Mouse (Mus musculus) midbrain, embryonic 12.5 days (tissue): ENCODE measurements around the gene Dot1l. TPM values are rescaled to one million over a fixed set of nuclear protein-coding genes. Genes with fewer than 3 reads are reported as not detected.

Experiments
- ATAC-seq: fragments of 200-750 bp; cut with Nextera tagmentation; 2 replicates; pipeline ENCODE4 v1.8.0; 2017; ENCODE audit warnings: low read depth, moderate TSS enrichment, moderate library complexity; ENCODE audit not compliant: low FRiP score
- H3K27ac ChIP-seq: fragments of 300-500 bp; sonication (generic); replicated peaks from 2 replicates; pipeline ENCODE4 v1.5.1; 2016; ENCODE audit warnings: mild to moderate bottlenecking
- H3K27me3 ChIP-seq: fragments of 300-500 bp; sonication (generic); 2 replicates; pipeline ENCODE4 v1.6.1; 2016; ENCODE audit warnings: mild to moderate bottlenecking
- H3K36me3 ChIP-seq: fragments of 300-500 bp; sonication (generic); 2 replicates; pipeline ENCODE4 v1.6.1; 2016
- H3K4me1 ChIP-seq: fragments of 300-500 bp; sonication (generic); 2 replicates; pipeline ENCODE4 v1.6.1; 2016
- H3K4me2 ChIP-seq: fragments of 300-500 bp; sonication (generic); replicated peaks from 2 replicates; pipeline ENCODE4 v1.6.1; 2016; ENCODE audit warnings: mild to moderate bottlenecking, moderate library complexity
- H3K4me3 ChIP-seq: fragments of 300-500 bp; sonication (generic); 2 replicates; pipeline ENCODE4 v1.5.1; 2016; ENCODE audit warnings: mild to moderate bottlenecking
- H3K9ac ChIP-seq: fragments of 300-500 bp; sonication (generic); replicated peaks from 2 replicates; pipeline ENCODE4 v1.6.1; 2016; ENCODE audit warnings: mild to moderate bottlenecking, moderate library complexity
- H3K9me3 ChIP-seq: fragments of 300-500 bp; sonication (generic); 2 replicates; pipeline ENCODE4 v1.6.1; 2016; ENCODE audit warnings: mild to moderate bottlenecking
- WGBS: fragments of 180-500 bp; shearing (Covaris S2); methylation state at CpG from one replicate; pipeline ENCODE4 v1.1.7; 2016; 5-methylcytosine and 5-hydroxymethylcytosine counted together
- polyA plus RNA-seq: library from polyadenylated mRNA; unstranded; fragments of >200 nt; fragmentation: Nextera tagmentation; extraction: Ambion mirVana; gene quantifications from 2 replicates; pipeline ENCODE4 v1.2.1, GENCODE M21; 2016

Dot1l gene
- polyA plus RNA-seq, 1 experiment from 2014 or later = 26.9 TPM

DNA sequence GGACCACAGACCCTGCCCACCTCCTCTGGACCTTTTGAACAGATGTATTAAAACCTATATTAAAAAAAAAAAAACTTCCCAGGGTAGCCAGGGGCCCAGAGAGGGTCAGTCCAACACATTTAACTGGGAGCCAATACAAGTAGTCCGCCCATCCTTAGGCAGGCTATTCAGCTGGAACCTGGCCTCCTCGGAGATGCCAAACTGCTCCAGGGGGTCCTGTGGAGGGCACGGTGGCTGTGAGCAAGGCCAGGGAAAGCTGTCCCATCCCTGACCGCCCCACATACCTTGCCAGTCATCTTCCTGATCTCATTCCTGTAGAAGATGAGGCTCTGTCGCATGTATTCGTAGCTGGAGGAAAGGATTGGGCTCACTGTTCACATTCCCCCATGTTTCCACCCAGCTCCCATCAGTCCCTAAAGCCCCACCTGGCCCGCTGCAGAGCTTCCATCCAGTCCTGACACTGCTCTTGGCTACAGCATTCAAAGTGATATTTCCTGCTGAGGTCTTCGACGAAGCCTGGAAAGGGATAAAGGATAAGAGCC lies 41.4 kb downstream of the Dot1l start:
- H3K36me3 ChIP-seq = peaks cover 58% of the 10 kb centered on the region
- peak overlapping the region; percentile 88 for H3K4me3 ChIP-seq
- peak overlapping the region; percentile 94 for H3K9ac ChIP-seq
- peaks cover 29% of the 10 kb centered on the region for H3K4me1 ChIP-seq
- H3K27ac ChIP-seq = no peak overlapping the region
- no peaks in the 10 kb centered on the region for H3K27me3 ChIP-seq
- H3K4me2 ChIP-seq = peak overlapping the region; percentile 76
- no peak for ATAC-seq
- H3K9me3 ChIP-seq = no peaks in the 10 kb centered on the region
- WGBS = 90% methylated on average over 9 of the region's 9 CpGs

DNA sequence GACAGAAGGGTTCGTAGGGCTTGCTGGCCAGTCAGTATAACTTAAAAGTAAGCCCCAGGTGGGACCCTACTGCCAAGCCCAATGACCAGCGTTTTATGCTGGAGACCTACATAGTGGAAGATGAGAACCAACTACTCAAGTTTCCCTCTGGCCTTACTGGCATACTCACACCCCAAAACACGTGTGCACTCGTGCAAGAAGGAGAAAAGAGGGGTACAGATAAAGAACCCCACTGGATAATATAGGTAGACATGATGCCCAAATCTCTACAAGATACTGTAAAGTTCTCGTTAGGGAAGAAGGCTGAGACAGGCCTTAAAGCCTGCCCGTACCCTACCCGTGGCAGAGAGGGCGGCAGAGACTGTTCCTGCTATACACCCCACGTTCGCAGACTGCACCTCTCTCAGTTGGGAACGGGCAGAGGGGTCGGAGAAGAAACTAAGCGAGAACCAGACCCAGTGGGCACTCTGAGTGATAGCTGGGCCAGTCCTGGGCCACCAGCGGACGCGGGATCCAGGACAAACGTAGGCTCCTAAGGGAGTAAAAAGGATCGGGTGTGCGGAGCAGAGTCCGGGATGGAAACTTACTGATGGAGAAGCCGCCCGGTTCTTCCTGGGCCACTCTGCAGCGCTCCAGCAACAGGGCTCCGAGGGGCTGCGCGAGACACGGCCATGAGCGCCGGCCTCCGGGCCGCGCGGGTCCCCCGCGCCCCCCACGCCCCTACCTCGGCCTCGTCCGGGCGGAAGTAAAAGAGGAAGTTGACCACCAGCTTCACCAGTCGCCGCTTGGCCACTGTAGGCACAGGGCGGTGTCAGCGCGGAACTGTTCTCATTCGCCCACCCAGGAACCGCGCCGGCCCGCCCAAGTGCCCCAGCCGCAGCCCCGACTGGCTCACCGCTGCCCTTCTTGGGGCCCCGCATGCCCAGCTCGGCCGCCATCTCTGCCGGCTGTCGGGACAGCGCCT lies 42.5 kb downstream of the Dot1l start:
- peak; percentile 67 for ATAC-seq
- Histone ChIP-seq H3K4me3 (peak overlapping the region; percentile 88), H3K4me2 (peak overlapping the region; percentile 76), H3K36me3 (peaks cover 58% of the 10 kb centered on the region), H3K27ac (peak overlapping the region; percentile 94), H3K9ac (peak overlapping the region; percentile 94), H3K4me1 (peaks cover 29% of the 10 kb centered on the region), H3K9me3 (no peaks in the 10 kb centered on the region), H3K27me3 (no peaks in the 10 kb centered on the region)
- WGBS = 4% methylated on average over 58 of the region's 59 CpGs

DNA sequence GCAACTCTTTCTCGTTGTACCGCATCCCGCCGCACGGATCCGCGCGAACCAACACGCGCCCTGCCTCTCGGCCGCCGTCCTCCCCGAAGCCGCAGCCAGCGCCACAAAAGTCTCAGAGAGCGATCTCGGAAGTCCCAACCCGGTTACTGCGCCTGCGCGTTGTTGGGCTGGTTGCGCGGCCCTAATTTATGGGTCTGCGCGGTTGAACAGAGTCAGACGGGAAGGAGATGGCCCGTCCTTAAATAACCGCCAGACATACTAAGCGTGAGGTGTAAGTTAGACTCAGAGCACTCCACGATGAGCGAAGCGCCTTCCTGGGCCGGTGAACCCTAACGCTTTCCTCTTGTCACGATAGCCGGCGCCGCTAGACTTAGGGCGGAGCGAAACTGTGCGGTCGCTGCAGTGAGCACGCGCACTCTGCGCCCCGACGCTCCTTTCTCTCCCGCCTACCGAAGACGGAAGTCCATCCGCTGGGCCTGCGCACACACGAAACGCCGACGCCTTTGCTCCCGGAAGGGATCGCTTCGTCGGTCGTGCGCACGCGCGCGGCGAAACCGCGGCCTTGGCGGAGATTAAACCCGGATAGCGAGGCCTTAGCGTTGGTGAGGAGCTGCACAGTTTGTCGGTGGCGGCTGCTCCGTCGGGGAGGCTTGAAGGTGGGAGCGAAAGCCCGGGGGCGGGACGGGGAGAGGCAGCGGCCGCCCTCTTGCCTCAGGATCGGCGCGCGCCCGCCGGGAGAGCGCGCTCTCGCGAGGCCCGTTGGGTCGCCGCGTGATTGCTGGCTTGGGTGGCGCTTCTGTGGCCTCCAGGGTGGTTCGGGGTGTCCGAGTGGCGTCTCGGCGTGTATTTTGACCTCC lies 43.4 kb downstream of the Dot1l start, which contains the start of the genes Sf3a2 and Plekhj1:
Gene Sf3a2 (plus strand): TSS at position 49 of the 857 bp plus-strand sequence.
Gene Plekhj1 (minus strand): TSS at position 477 of the 857 bp plus-strand sequence.
- Histone ChIP-seq H3K4me3 (peak within 1 kb of the TSS; percentile 88), H3K4me1 (peaks cover 29% of the 10 kb centered on the region), H3K27ac (peak within 1 kb of the TSS; percentile 94), H3K9me3 (no peaks in the 10 kb centered on the region), H3K36me3 (peaks cover 58% of the 10 kb centered on the region), H3K27me3 (no peaks in the 10 kb centered on the region), H3K4me2 (peak within 1 kb of the TSS; percentile 76), H3K9ac (peak within 1 kb of the TSS; percentile 94)
- peak; percentile 88 for ATAC-seq
- under 1% methylated on average over 102 of the region's 104 CpGs for WGBS

DNA sequence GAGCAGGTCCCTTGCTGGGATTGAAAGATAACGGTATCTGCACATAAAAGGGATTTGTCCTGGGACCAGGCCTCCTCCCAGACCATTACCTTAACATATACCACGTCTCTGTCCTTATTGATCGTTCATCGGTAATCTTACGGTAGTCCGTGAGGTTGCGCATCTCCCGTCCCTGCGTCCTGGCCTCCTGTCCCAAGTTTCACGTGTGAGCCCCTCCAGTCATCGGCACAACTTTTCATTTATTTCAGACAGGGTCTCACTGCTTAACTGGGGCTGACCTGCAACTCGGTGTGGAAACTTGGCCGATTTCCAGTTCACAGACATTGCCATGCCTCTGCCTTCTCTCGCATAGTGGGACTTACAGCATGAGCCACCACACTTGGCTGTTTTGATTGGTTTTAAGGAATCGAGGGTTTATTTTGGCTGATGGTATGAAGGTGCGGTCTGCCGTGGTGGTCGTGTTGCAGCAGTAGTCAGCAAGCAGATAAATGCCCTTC lies 44.1 kb downstream of the Dot1l start:
- ATAC-seq = no peak

DNA sequence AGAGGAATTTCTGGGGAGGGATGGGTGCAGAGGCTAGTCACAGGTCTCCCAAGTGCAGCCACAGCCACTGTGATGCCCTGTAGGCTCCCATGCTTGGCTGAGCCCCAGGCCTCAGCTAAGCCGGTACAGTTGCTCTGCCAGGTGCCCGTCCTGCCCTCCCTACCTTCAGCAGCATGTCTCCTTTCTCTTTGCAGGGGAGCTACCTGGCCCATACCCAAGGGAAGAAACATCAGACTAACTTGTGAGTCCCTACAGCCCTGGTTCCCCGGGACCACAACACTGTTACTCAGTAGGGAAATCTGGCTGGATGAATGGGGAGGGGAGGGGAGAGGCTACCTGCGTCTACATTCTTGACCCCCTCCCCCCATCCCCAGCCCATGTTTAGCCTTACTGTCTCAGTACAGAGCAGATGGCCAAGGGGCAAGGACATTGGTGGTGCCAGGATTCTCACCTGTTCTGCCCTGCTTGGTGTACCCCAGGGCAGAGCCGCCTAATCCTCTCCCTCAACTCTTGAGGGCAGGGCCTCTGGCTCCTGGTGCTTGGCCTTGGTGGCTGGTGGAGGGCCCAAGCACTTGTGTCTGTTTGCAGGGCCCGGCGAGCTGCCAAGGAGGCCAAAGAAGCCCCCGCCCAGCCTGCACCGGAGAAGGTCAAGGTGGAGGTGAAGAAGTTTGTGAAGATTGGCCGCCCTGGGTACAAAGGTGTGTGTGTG lies 47.4 kb downstream of the Dot1l start:
- Histone ChIP-seq H3K27ac (no peak overlapping the region), H3K4me2 (no peak overlapping the region), H3K9me3 (no peaks in the 10 kb centered on the region), H3K4me3 (no peak overlapping the region), H3K27me3 (peaks cover 22% of the 10 kb centered on the region), H3K4me1 (peaks cover 30% of the 10 kb centered on the region), H3K9ac (no peak overlapping the region), H3K36me3 (peaks cover 46% of the 10 kb centered on the region)
- 92% methylated on average over 10 of the region's 10 CpGs for WGBS
- no peak for ATAC-seq

More for the DNA sequence above, 44.1 kb downstream of the Dot1l start:
- Histone ChIP-seq H3K9me3 (no peaks in the 10 kb centered on the region), H3K4me2 (peak overlapping the region; percentile 76), H3K36me3 (peaks cover 59% of the 10 kb centered on the region), H3K4me1 (peaks cover 29% of the 10 kb centered on the region), H3K4me3 (peak overlapping the region; percentile 88), H3K27ac (peak overlapping the region; percentile 94), H3K9ac (peak overlapping the region; percentile 94), H3K27me3 (no peaks in the 10 kb centered on the region)
- 5% methylated on average over 18 of the region's 18 CpGs for WGBS

DNA sequence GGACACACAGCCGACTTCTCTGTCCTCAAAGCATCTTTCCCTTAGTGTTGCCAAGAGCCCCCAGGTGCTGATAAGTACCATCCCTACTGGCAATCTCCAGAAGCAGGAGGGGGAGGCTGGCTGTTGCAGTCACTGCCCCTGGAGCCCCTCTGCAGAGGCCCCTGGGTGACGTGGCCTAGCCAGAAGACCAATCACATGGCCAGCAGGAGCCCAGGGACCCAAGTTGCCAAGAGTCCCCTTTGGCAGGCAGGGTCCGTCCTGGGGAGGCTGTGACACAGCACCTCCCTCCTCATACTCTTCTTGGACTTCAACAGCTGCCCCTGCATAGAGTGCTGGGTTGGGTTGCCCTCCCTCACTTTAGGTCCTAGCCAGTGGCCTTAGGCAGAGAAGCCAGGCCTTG lies 48.0 kb downstream of the Dot1l start:
- Histone ChIP-seq H3K27ac (no peak overlapping the region), H3K4me3 (no peak overlapping the region), H3K27me3 (peaks cover 26% of the 10 kb centered on the region), H3K4me2 (no peak overlapping the region), H3K9me3 (no peaks in the 10 kb centered on the region), H3K4me1 (peaks cover 37% of the 10 kb centered on the region), H3K36me3 (peaks cover 46% of the 10 kb centered on the region), H3K9ac (no peak overlapping the region)
- ATAC-seq = no peak
- WGBS = 86% methylated on average over 3 of the region's 3 CpGs

DNA sequence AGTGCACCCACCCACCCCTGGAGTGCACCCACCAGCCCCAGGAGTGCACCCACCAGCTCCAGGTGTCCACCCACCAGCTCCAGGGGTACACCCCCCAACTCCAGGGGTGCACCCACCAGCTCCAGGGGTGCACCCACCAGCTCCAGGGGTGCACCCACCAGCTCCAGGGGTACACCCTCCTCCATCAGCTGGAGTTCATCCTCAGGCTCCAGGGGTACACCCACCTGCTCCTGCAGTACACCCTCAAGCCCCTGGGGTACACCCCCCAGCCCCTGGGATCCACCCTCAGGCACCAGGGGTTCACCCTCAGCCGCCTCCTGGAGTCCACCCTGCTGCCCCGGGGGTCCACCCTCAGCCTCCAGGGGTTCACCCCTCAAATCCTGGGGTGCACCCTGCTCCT lies 49.3 kb downstream of the Dot1l start:
- peaks cover 46% of the 10 kb centered on the region for H3K36me3 ChIP-seq
- H3K27me3 ChIP-seq = peaks cover 39% of the 10 kb centered on the region
- no peaks in the 10 kb centered on the region for H3K9me3 ChIP-seq
- no peak overlapping the region for H3K27ac ChIP-seq
- H3K4me1 ChIP-seq = peaks cover 48% of the 10 kb centered on the region
- no peak overlapping the region for H3K4me2 ChIP-seq
- ATAC-seq = no peak
- 92% methylated on average over 2 of the region's 2 CpGs for WGBS
- H3K9ac ChIP-seq = no peak overlapping the region
- H3K4me3 ChIP-seq = no peak overlapping the region

DNA sequence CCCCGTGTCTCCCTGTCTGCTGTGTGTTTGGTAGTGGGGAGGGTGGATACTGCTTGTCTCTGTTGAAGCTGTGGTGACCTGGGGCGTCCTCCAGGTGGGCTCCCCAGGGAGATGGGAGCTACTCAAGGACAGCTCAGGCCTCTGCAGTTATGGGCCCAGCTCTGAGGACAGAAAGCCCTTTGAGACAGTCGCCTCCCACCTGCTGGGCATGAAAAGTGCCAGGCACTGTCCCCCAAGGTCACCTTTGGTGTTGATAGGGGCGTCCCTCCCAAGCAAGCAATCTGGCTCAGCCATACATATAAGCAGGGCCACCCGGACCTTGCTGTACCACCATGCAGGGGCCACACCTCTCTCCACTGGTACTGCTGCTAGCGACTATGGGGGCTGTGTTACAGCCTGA lies 49.9 kb downstream of the Dot1l start, which contains the start of gene Amh:
Gene Amh (plus strand): TSS at position 328 of the 400 bp plus-strand sequence.
- WGBS = 76% methylated on average over 6 of the region's 6 CpGs
- H3K9me3 ChIP-seq = no peaks in the 10 kb centered on the region
- H3K36me3 ChIP-seq = peaks cover 46% of the 10 kb centered on the region
- H3K9ac ChIP-seq = no peak within 1 kb of the TSS
- ATAC-seq = no peak
- H3K27me3 ChIP-seq = peaks cover 44% of the 10 kb centered on the region
- no peak within 1 kb of the TSS for H3K4me3 ChIP-seq
- no peak within 1 kb of the TSS for H3K27ac ChIP-seq
- H3K4me1 ChIP-seq = peaks cover 44% of the 10 kb centered on the region
- H3K4me2 ChIP-seq = no peak within 1 kb of the TSS

DNA sequence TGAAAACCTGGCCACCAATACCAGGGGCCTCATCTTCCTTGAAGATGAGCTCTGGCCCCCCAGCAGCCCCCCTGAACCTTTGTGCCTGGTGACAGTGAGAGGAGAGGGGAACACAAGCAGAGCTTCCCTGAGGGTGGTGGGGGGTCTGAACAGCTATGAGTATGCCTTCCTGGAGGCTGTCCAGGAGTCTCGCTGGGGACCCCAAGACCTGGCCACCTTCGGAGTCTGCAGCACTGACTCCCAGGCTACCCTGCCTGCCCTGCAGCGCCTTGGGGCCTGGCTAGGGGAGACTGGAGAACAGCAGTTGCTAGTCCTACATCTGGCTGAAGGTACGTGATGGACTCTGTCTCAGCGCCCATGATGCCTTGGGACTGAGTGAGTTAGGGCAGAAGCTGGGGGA lies 50.3 kb downstream of the Dot1l start:
- H3K9me3 ChIP-seq = no peaks in the 10 kb centered on the region
- H3K4me2 ChIP-seq = no peak overlapping the region
- peaks cover 44% of the 10 kb centered on the region for H3K4me1 ChIP-seq
- H3K27ac ChIP-seq = no peak overlapping the region
- no peak overlapping the region for H3K9ac ChIP-seq
- no peak for ATAC-seq
- peaks cover 48% of the 10 kb centered on the region for H3K27me3 ChIP-seq
- no peak overlapping the region for H3K4me3 ChIP-seq
- peaks cover 46% of the 10 kb centered on the region for H3K36me3 ChIP-seq
- 69% methylated on average over 5 of the region's 5 CpGs for WGBS

DNA sequence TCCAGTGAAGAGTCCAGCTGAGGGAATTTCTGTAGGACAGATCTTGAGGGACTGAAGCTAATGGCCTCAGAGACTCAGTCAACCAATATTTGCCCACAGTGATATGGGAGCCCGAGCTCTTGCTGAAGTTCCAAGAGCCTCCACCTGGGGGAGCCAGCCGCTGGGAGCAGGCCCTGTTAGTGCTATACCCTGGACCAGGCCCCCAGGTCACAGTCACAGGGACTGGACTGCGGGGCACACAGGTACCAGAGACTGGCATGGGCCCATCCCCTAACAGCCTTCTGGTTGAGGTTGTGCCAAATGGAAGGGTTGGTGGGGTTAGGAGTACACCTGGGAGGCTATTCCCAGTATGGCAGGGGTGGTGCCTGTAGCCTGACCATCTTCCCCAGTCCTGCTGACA lies 50.9 kb downstream of the Dot1l start:
- no peak overlapping the region for H3K27ac ChIP-seq
- peaks cover 45% of the 10 kb centered on the region for H3K36me3 ChIP-seq
- H3K4me3 ChIP-seq = no peak overlapping the region
- peaks cover 53% of the 10 kb centered on the region for H3K27me3 ChIP-seq
- H3K9ac ChIP-seq = no peak overlapping the region
- H3K9me3 ChIP-seq = no peaks in the 10 kb centered on the region
- peaks cover 42% of the 10 kb centered on the region for H3K4me1 ChIP-seq
- H3K4me2 ChIP-seq = no peak overlapping the region
- WGBS = 10% methylated on average over 3 of the region's 3 CpGs
- ATAC-seq = peak; percentile 39; the same call in 1 of the 2 replicates
